Mouse (Mus musculus) 3T3-L1 (cell line): ENCODE data around the gene Vangl2.

Source experiments
- DNase-seq: peaks from one replicate; pipeline ENCODE4 v3.0.0-alpha.2; 2015; ENCODE audit warnings: low read depth, low spot score

Vangl2 gene

DNA sequence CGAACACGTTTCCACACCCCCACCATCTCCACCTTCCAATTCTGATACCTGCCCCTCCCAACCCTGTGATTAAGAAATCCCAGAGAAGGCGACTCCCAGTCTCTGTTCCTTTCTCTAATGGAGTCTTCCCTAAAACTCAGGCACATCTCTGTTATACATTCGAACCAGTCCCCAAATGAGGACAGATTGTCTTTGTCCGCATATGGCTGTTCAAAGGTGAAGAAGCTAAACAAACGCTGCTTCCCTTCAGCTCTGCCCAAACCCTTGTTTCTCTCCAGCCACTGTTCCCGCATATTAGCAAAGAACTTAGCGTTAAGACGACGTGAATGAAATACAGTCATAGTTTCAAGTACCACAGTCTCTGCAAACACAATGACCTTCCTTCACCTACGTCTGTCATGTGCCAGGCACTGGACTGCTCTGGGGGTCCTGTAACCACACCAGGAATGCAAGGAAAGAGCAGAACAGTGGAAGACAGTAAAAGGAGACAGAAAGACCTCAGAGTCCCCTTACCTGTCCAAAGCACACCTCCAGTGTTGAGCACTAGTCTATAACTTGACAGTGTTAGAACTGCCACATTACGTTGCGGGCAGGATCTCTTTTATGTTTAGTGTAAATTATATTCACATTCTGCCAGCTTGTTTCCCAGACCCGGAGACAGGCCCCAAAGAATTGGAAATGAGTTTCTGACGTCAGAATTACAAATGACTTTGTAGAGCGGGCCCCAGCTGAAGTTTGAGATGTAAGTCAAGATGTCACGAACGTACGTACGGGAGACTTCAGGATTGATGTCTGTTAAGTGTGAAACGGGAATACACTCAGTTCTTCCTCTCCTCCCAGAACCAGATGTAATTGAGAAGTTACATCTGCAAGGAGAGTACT lies at the start of gene Vangl2:
Gene Vangl2 (minus strand): TSS at position 51 of the 882 bp plus-strand sequence.
- no peak for DNase-seq

DNA sequence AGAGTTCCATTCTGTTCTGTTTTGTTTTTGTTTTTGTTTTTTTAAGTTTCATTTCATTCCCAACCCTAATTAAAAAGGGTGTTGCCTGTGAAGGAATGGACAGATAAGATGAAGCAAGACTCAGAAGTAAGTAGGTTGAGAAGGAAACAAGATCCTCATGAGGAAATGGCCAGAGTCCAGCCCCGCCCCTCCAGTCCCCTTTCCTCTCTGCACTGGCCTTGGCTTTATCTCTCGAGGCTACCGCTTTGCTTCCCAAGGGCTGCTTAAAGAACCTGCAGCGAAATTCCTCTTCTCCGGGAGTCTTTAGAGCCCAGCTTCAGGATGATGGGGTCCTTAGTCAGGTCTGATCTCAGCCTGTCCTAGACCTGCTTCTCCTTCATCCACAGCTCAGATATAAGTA lies 49.7 kb upstream of the Vangl2 start:
- DNase-seq: no peak

DNA sequence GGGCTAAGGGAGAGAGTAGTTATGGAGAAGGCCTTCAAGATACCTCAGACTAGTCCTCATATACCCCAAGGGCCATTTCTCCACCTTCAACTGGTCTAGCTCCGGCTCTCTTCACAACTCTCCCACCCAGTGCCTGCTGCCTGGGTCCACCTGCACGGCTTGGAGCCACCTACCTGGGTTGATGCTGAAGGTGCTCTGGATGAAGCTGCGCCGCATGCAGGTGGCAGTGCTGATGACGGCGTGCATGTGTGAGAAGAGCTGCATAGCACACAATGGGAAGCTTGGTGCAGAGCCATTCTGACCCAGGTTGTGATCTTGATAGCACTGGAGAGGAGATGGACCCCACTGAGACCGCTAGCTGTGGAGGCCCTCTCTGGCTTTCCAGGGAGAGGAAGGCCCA lies 44.4 kb upstream of the Vangl2 start:
- DNase-seq: no peak

DNA sequence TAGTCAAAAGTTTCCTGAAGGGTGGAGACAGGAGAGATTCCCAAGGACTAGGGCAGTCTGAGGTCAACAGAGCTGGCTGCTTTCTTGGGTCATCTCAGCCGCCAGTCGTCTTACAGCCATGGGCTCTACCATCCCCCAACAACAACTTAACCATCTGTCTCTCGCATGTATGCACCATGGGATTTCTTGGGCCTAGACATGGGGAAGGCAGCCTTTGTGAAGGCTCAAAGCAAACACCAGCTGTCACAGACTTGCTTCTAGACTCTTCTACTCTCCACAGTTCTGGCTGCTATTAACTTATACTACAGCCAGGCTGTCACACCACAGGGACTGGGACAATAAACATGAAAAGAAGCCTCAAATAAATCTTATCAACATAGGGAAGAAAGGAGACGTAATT lies 43.3 kb upstream of the Vangl2 start:
- no peak for DNase-seq

DNA sequence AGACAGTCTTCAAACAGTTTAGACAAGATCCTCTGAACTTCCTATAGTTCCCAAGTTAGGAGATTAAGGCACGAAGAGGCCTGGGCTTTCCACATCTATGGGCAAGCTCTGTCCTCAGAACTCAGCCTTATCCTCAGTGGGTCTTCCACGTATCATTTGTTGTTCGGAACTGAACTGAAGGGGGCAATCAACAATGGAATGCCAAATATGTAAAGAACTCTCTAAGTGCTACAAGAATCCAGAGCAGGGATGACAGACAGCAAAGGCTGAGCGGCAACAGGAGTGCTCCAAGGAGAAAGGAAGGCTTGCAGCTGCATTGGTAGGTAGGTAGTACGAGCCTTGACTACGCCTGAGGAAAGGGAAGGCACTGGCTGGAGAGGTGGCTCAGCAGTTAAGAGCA lies 42.0 kb upstream of the Vangl2 start:
- DNase-seq: no peak

DNA sequence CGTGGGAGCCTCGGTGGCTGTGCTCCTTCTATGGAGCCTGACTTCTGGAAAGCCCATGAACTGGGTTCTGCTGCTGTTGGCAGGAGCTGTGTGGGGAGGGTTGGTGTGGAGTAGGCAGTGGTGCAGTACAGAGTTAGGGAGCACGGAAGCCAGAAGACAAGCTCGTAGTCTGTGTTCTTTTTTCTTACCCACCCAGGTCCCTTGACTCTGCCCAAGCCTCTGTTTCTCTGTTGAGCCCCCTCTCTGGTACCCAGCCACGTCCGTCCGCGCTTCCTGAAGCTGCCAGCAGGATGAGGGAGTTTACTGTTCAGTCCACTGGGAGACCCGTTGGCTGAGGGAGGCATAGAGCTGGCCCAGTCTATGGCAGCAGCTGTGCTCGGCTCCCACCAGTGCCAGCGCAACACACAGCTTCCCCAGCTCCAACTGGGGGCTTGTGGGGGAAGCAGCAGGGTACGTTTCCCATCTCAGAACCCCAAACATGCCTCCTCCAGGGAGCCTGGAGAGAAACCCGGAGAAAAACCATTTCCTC lies 36.4 kb upstream of the Vangl2 start:
- DNase-seq: no peak

DNA sequence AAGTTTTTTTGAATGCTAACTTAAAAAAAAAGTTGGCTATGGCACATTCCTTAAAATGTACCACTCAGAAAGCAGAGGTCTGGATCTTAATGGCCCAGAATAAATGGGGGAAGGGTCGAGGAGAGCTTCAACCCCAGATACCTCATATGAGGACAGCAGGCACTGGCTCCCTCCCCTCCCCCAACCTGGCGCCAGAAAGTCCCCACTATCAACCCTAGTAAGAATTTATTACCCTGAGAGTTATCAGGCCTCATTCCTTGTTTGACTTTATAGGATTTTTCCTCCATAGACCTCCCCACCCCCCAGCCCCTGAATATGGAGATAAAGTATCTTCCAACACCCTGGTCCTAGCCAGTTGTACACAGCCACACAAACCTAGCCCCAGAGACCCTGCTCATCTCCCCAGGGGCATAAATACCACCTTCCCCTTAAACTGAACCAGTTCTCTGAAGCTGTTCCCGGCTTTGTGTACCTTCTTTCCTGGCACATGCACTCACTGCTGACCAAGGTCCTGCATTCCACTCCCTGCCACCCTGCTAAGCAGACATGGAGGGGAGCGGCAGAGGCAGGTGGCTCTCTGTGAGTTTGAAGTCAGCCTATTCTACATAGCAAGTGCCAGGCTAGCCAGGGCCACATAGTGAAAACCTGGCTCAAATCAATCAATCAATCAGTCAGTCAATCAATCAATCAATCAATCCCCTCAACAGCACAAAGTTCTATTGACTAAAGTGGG lies 35.2 kb upstream of the Vangl2 start:
- no peak for DNase-seq

DNA sequence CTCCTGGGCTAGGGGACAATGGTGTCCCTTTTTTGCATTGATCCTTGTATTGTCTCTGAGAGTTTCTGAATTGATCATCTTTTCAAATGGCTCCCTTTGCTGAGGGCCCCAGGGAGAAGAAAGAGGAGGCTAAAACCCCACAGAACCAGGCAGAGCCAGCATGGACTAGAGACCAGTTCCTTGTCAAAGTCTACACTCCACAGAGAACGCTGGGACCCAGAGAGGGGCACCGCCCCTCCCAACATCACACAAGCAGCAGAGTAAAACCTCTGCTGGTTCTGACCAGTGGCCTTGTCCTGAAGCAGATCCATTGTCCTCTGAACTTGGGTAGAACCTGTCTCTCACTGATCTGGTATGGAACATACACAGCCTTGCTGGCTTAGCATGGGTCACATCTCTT lies 33.9 kb upstream of the Vangl2 start:
- DNase-seq: no peak

DNA sequence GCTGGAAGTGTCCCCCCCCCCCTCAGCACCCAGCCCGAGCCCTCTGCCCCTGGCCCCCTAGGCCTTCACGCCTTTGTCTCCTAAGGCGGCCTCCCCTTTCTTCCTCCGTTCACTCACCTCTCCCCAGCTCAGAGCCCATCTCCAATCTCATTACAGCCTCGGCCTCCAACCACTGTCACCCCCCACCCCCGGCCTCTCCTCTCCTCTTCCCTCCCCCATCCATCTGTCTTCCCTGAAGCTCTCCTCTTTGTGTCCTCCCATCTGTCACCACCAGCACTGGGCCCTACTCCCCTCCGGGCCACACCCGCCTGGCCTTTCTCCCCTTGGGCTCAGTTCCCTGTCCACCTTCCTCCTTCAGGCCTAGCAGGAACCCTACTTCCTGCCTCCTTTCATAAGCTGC lies 33.0 kb upstream of the Vangl2 start:
- no peak for DNase-seq

DNA sequence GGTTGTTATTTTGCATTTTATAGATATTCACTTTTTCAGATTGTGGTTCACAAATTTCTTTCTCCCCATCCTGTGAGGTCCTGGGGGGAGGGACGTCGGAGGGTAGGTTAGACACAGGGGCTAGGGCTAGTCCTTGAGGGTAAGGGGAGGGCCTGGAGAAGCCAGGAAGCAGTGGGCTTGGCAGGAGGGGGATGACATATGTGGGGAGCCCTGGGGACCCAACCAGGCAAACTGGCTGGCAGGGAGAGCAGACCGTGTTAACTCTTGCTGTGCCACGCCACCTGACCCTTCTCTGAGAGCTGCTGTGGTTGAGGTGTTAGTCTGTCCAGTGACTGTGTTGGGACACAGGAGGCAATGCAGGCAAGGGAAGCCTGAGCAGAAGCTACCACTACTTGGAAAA lies 32.4 kb upstream of the Vangl2 start:
- DNase-seq: no peak

DNA sequence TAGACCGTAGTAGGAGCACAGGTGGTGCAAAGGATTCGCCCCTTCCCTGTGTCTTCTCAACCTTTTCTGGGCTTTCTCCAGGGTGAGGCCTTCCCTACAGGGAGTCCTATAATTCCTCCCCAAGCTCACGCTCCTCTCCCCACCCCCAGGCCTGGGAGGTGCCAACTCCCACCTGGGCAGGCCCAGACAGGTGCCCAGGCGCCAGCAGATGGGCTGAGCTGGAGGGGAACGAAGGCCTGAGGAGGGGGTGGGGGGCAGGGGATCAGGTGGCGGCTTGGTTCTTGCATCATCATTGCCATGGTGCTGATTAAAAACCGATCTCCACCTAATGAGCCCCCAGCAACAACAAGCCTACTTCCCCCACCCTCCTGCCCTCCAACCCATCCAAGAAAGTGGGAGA lies 30.6 kb upstream of the Vangl2 start:
- DNase-seq: no peak

DNA sequence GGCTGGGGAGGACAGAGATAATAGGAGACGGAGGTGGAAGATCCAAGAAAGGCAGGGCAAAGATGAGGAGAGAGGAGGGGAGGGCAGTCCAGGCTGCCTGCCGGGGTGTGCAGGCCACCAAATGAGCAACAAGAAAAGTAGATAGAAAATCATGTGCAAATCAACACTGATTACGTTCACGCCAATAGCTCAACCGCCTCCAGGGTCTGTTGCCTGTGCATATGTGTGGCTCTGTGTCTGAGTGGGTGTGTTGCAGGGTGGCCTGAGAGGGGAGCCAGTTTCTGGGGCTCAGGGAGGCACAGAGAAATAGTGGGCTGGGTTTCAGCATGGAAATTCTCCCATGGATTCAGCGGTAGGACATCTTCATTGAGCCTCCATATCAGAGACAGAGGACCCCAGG lies 30.1 kb upstream of the Vangl2 start:
- DNase-seq: no peak

DNA sequence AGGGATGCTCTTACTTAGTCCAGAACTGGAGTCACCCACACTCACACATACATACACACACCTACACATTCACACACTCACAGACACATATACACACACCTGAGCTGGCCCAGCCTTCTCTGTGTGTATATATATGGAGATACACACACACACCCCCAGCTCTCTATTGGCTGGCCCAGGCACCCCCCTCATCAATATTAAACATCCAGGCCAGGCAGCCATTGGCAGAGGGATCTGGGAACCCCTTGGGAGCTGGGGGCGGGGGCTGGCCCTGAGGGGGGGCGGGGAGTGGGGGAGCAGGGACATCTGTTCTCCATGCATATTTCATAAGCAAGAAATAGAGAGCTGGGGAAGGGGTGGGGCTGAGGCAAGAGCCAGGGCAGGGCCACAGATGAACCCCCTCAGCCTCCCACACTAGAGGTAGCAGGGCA lies 29.3 kb upstream of the Vangl2 start, which contains the start of gene Nhlh1:
Gene Nhlh1 (minus strand): TSS at position 83 of the 431 bp plus-strand sequence.
- DNase-seq: no peak

DNA sequence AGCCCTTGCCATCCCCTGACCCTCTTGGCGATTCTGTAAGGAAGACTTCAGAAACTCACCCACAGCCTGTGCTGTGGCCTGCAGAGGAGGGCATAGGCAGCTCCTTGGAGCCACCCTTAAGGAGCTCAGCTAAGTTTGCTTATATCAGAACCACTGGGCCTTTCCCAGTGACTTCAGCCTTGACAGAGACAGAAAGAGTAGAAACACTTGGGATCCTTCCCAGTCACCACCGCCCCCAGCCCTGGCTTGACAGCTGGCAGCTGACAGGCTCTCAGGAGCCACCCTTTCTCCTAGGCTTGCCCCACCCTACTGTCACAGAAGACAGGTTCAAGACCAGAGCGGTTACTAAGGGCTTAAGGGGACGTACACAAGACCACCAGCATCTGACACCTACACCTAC lies 28.0 kb upstream of the Vangl2 start:
- DNase-seq: no peak

DNA sequence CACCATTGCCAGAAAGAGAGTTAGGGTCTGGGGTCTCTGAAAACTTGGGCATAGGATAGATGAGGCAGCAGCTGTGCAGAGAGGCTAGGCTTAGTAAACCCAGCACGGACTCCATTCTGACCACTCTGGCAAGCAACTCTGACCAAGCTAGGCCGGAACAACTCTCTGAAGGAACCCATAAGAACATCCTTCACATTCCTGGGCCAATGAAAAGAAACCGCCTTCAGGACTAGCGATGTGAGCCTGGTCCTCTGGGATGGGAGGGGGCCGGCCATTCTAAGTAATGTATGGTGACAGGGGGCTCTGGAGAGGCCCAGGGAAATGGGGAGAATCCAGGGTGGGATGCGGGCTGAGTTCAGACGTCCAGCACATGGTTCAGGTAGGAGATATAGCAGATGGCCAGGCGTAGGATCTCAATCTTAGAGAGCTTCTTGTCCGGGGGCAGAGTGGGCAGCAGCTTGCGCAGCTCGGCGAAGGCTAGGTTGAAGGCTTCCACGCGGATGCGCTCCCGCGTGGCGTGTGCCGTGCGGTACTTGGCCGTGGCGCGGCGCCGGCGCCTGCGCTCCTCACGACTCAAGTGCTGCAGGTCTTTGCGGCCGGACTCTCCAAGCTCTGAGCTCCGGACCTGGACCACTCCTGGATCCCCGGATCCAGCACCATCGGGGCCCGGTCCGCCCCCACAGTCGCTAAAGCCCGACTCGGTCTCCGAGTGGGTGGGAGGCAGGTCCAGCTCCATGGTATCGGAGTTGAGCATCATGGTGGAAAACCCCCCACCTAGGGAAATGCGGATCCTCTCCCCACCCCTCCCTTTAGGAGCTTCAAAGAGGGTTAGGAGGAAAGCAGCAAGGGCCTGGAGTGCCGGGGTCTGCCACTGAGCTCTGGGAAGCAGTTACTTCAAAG lies 25.5 kb upstream of the Vangl2 start:
- no peak for DNase-seq

DNA sequence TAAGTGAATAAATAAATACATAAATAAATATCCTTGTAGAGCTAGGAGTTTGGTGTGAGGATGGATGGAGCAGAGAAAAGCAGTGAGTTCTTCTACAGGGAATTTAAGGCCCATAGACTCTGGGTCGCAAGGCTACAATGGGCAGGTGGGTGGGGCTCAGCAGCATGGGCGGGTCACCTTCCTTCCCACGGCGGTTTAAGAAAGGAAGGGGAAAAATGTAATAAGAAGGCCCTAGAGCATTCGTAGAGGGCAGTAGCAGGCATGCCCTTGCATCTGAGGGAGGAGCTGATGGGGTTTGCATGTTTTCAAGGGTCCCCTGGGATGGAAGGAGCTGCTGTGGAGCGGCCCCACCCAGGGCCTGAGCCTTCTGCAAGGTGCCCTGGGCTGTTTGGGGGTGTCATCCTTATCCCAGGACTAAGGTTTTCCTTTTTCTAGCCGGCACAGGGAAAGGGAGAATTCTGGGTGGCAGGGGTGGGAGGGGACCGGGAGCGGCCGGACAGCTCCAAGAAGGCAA lies 24.6 kb upstream of the Vangl2 start:
- no peak for DNase-seq

DNA sequence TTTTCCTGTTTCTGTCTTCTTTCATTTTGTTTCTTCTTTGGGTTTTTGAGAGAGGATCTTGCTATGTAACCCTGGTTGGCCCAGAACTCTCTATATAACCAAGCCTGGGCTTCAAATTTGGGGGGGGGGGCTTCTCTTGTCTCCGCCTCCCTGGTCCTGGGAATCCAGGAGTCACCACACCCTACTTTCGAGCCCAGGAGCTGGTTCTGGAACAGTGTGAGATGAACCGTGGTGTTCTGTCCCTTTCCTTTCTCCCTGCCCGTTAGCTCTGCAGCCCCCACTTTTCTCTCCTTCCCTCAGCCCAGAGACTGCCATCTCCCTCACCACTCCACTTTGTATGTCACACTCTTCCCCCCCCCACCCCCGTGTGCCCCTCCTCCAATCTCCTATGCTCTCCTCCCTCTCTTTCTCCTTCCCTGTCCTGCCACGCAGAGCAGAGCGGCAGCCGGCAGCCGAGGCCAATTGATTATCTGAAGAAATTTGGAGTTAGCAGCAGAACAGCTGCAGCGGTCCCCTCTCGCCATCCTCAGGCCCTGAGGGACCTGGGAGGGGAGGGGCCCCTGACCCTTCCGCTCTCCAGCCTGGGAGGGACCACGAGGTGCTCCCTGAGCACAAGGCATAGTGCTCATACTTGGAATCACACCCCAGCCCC lies 21.0 kb upstream of the Vangl2 start:
- no peak for DNase-seq

DNA sequence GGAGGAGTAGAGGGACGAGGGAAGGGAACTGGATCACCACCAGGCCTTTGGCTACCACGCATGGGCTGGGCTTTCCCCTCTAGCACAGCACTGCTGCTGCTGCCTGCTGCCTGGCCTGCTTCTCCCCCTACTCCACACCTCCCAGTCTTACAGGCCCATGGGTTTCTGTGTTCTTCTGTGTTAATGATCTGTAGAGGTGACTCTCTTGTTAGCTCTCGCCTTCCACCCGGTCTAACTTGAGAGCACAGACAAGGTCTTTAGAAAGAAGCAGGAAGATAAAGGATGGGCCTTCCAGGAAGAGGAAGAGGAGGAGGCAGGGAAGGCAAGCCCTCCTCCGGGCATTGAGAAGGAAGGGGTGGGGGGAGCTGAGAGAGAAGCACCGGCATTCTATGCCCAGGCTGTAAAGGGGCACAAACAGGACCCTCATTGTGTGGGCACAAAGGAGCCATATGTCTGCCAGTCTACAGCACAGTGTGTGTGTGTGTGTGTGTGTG lies 20.0 kb upstream of the Vangl2 start:
- no peak for DNase-seq

DNA sequence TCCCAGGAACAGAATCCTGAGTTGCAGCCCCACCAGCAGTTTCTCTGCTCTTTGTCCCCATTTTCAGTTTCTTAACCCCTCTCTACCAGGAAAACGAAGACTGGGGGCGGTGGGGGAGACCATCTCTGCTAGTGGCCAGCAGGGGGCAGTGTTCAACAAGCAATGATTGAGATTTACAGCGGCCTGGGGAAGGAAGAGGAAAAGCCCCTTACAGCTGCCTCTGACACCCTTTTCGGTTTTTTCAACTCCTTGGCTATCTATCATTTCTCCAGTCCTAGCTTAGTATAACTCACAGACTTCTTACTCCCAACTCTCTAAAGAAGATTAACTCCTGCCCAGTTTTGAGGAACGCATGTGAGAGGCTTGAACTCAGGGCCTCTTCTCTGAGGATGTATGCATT lies 18.7 kb upstream of the Vangl2 start:
- DNase-seq: peak; percentile 88

DNA sequence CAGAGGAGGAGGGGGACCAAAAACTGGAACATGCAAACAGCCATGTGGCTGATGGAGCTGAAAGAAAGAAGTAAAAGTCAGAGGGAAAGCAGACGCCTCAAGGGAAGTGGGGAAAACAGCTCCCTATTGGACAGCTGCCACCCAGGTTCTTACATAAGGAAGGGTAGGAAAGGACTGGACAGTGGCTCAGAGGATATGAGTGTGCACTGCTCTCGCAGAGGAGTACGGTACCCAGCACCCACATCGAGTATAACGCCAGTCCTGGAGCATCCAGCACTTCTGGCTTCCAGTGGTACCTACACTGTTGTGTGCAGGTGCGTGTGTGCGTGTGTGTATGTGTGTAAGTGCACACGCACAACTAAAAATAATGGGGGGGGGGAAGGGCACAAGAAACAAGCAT lies 18.2 kb upstream of the Vangl2 start:
- DNase-seq: no peak

DNA sequence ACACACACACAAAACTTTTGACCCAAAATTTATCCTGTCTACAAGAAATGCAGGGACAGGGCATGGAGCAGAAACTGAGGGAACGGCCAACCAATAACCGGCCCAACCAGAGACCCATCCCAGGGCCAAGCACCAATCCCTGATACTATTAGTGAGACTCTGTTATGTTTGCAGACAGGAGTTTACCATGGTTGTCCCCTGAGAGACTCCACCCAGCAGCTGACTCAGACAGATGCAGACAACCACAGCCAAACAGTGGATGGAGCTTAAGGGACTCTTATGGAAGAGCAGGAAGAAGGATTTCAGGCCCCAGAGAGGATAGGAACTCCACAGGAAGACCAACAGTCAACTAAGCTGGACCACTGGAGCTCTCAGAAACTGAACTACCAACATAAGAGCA lies 1.7 kb upstream of the Vangl2 start:
- DNase-seq: peak; percentile 76
